Mouse (Mus musculus): ENCODE measurements around the gene Hinfp.
"Not testable (repeated sequence)": the region's sequence is repeated elsewhere in the genome, so short reads cannot be mapped to it uniquely, and the experiment has no call there.

Gene Hinfp

DNA sequence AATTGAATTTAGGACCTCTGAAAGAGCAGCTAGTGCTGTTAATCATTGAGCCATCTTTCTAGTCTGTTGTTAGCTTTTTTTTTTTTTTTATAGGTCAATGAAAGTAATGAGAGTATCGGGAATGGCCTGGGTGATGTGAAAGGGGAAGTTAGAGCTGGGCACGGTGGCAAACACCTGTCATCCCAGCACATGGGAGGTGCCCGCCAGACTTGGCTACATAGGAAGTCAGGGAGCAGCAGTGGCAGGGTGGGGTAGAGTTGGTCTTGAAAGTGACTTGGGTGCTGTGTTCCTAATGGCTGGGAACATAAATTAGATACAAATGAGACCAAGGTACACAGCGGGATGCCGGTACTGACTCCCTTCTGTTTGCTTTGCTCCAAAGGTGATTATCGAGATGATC, 25.3 kb upstream of the Hinfp start:
- DNase-seq, result peak; percentile 0

DNA sequence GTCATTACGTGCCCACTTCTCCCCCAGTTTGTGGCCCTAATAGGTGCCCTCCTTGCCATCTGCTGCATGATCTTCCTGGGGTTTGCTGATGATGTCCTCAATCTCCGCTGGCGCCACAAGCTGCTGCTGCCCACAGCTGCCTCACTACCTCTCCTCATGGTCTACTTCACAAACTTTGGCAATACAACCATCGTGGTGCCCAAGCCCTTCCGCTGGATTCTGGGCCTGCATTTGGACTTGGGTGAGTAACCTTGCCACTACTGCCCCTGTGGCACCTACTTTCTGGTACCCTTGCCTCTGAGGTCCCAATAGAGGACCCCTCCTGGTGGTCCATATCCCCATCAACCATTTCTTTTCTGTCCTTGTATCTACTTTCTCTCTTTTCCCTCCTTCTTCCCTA, 22.5 kb upstream of the Hinfp start:
- DNase-seq, result no peak

DNA sequence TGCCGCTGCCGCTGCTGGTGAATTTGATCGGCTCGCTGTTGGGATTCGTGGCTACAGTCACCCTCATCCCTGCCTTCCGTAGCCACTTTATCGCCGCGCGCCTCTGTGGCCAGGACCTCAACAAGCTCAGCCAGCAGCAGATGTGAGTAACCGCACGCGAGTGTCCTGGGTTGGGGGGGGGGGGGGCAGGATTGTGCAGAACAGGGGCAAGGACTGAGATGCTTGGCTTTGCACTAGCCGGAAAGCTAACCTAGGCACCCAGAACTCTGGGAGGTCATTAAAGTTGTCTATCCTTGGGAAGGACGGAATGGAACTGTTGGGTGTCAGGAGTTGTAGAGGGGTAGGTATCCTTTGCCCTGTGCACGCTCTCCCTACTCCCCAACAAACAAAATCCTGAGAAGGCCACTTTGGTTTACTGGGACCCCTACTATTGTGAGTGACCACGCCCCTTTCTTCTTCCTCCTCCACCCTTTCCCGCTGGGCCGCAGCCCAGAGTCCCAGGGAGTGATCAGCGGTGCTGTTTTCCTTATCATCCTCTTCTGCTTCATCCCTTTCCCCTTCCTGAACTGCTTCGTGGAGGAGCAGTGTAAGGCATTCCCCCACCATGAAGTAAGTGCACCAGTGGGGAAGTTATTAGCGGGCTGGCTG, 21.7 kb upstream of the Hinfp start:
- DNase-seq, result no peak

DNA sequence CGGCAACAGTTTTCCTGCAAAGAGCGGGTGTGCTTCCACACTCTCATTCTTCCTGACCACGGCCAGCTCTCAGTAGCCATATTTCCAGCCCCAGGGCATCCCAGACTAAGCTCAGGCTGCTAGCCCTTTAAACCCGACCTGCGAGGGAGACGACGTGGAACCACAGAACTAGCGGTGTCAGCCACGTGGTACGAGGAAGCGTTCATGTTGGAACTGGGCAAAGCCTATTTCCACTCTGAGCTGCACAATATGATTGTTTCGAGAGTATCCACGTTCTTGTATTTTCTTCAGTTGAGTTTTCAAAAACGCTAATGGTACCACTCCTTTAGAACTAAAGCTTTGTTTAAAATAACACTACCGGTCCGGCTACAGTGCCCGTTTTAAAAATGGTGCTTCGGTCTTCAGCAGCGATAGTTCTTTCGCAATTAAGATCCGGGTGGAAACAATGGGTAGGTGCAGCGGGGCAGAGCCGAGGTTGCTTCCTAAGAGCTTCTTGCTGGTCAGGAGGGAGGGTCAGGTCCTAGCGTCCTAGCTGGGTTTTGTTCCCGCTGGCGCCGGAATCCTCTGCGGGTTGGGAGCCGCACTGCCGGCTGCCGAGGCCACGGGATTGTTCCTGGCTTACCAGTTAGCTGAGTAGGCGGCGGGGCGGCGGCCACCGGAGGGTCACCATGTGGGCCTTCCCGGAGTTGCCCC, 21.0 kb upstream of the Hinfp start:
- DNase-seq, result peak; percentile 73

DNA sequence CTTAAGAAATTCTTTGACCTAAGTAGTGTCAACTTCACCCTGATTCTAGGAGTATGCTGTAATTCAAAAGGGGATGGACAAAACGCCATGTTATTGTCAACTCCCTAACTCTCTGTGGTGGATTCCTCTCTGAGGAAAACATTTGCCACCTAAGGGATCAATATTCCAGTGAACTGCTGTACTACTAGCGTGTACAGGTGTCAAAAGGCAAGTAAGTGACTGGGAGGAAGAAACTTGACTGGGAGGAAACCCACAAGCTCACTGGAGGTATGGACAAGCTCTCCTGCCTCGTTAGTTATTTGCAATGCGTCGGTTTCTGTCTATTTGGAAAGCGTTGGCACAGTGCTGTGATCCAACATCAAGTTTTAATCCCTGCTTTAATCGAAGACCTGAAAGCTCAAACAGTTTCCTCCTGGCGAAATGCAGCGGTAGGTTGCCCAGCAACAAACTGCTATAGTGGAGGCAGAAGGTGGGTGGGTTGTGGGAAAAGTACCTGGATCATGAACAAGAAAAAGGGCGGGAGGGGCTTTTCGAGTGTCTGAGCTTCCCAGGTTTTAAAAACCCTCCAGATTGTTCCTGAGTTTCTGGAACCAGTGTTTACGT, 20.4 kb upstream of the Hinfp start, which contains the start of gene Dpagt1:
Gene Dpagt1 (plus strand): TSS at position 252 of the 603 bp plus-strand sequence.
- no peak for DNase-seq

DNA sequence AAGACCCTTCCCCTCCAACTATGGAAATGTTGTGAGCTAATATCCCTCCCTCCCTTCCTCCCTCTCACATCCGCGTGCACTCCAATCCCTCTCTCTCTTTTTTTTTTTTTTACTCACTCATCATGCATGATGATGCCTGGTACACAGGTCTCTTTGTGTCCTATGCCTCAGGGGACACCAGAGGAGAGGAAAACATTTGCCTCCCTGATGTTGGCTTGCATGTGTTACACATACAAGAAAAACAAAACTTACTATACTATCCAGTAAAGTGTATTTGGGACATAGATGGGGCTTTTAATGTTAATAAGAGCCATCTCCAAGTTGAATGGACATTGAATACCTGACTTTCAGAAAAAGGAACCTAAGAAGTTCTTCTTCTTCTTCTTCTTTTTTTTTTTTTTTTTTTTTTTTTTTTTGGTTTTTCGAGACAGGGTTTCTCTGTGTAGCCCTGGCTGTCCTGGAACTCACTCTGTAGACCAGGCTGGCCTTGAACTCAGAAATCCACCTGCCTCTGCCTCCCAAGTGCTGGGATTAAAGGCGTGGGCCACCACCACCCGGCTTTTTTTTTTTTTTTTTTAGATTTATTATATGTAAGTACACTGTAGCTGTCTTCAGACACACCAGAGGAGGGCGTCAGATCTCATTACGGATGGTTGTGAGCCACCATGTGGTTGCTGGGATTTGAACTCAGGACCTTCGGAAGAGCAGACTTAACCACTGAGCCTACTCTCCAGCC, 19.7 kb upstream of the Hinfp start:
- not testable (repeated sequence) for DNase-seq

DNA sequence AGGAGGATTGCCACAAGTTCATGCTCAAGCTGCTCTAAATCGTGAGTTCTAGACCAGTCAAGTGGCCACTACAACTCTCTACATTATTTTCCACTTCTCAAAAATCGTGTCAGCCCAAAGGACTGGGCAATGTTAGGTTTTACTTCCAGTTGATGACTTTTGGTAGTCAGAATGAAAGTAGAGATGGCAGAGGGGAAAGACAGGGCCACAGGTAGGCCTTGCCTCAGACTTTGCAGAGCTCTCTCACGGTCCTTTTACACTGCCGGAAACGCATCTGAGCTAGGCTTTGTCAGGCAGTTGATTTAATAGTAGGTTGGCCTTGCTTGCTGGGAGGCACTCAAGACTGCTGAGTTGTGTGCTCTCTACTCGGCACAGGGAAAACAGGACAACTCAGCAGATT, 18.7 kb upstream of the Hinfp start:
- DNase-seq, result no peak

DNA sequence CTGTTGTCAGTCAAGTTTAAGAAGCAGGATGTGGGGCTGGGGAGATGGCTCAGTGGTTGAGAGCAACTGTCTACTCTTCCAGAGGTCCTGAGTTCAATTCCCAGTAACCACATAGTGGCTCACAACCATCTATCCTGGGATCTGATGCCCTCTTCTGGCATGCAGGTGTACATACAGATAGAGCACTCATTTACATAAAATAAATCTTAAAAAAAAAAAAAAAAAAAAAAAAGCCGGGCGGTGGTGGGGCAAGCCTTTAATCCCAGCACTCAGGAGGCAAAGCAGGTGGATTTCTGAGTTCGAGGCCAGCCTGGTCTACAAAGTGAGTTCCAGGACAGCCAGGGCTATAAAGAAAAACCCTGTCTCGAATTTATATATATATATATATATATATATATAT, 18.2 kb upstream of the Hinfp start:
- not testable (repeated sequence) for DNase-seq

DNA sequence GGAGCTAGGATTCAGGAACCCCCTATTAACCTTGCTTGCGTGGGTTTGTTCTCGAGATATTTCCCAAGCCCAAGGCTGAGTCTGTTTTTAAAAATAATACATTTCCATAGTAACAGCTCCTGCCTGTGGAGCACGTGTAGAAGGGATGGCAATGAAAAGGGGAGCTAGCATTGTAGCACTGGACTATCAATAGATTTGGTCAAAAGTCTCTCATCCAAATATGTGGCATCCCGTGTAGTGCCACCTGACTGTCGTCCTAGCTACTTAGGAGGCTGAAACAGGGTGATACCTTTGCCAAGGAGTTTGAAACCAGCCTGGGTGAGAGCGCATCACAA, 15.3 kb upstream of the Hinfp start:
- DNase-seq, result no peak

DNA sequence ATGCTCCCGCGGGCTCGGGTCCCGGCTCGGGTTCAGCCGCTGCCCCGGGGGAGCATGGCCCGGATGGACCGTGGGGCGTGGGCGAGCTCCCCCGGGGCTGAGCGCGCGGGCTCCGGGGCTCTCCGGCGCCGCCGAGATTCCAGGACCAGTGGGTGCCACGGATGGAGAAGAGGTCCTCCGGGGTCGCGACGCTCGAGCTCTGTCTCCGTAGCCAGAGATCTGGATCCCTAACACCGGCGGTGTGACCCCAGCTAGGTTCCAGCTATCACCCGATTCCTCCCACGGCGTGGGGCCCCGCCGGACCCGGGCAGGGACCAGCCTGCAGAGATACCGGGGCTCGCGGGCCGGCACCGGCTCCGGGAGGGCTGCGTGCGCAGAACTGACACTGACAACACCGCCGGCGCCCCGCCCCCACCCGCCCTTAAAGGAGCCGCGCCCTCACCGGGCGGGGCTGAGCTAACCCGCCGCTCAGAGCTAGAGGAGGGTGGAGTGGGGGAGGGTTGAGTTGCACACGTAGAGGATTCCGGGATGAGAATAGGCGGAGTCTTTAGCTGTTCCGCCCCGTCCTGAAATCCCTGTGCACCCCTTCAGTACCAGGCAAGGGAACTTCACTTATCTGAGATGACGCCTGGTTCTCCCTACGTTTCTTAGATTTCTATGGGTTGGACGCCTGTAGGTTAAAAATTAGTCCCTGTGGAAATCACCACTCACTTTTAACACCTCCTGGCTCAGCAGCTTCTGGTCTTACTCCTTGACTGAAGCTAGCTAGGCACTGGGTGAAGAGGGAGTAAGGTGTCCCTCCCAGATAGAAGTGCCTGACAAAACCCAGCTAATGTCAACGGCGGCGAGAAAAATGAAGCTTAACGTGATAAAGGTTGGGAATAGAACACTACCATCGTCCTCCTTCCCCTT, 14.7 kb upstream of the Hinfp start, which contains the start of gene C2cd2l:
Gene C2cd2l (minus strand): TSS at position 399 of the 912 bp plus-strand sequence.
- peak; percentile 91 for DNase-seq

DNA sequence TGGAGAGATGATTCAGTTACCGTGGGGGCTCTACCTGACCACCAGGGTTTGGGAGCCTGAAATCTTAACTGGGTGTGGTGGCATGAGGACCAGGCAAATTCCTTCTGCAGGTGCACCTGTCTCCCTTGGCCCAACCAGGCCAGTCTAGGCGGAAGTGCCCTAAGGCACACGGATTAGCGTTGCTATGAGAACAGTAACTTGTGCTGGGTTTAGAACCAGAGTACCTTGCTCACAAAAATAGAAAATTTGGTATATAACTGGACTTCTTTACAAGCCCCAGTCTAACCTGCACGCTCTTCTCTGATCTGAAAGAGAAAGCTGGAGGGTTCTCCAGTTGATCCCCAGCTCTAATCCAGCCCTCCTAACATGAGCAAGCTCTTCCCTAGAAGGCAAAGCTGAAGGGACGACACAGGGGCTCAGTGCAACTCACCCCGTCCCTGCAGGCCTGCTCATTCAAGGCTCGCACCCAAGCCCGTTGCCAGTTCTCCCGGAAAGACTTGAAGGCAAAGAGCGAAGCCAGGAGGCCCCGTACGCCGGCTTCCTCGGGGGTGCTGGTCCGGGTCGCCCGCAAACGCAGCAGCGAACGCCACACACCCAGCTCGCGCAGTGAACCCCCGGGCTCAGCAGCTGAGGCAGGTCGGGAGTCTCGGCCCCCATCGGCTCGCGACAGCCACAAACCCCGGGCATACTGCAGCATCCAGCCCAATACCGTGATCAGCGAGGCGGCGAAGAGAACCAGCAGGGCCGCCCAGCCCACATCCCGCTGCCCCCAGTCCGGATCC, 13.8 kb upstream of the Hinfp start:
- peak; percentile 38 for DNase-seq

DNA sequence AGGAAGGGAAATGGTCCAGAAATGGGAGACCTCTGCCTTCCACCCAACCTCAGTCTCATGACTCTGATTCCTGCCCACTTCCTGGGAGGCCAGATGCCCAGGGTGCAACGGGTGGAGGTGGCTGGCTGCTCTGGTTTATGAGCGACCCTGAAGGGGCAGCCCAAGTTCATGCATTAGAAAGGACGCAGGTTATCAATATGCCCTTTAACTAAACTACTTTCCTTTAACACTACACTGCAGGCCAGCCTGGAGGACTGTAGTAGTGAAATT, 13.3 kb upstream of the Hinfp start:
- no peak for DNase-seq

DNA sequence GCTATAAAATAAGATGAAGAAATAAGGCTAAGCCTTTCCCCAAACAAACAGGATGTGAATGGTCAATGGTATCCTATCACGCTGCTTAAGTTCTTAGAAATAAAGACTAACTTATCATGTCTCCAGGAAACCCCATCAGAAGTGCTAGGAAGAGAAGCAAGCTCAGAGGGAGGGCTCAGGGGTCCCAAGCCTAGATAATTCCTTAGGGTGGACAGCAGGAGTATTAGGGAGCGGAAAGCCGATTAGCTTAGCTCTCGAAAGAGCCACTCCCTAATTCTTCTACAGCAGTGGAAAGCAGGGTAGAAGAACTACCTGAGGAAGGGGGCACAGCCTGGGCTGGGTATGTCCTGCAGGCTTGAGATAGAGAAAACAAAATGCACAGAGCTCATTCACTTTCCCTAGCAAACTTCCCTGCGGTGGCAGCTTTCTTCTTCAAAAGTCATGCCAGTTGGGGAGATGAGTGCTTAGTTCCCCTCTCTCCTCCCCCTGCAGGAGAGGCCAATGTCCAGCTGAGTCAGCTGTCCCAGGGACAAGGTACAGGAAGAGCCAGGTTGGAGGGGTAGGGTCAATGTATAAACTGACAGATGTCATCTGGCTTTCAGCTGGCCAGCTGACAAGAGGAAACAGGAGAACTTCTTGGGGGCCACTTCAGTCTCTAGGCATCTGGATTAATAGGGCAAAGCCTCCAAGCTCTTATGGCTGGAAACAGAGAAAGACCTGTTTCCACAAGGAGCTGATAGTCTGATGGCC, 12.8 kb upstream of the Hinfp start:
- DNase-seq, result no peak

DNA sequence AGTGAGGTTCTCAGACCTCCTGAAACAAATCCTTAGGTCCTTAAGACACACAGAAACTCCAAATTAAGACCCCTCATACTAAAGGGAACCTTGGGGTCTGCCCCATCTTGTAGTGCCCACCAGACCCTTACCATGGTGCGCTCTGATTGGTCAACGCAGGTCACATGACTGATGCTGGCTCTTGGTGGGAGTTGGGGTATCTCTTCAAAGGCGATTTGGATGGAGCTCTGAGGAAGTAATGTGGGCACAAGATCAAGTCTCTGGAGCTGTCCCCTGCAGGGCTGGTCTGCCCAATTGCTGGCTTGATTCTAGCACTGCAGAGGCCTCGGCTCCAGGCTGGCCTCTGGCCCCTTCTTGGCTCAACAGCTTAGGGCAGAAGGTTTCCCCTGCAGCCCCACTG, 12.0 kb upstream of the Hinfp start:
- DNase-seq, result no peak

DNA sequence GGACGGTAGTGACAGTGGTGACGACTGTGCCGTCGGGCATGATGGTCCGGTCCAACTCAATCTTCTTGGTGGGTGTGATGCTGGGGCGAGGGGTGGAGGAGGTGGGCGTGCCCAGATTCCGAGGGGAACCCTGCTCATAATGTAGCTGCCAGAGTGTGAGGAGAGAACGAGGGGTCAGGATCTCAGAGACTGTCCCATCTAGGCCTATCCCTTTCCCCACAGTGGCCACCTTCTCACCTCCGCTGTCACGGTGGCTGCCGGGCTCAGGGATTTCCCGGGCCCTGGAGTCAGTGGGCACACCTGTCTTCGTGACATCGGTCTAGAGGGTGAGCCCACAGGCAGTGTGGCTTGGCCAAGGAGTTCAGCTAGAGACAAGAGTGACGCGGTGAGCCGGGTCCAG, 9.4 kb upstream of the Hinfp start:
- DNase-seq, result no peak

DNA sequence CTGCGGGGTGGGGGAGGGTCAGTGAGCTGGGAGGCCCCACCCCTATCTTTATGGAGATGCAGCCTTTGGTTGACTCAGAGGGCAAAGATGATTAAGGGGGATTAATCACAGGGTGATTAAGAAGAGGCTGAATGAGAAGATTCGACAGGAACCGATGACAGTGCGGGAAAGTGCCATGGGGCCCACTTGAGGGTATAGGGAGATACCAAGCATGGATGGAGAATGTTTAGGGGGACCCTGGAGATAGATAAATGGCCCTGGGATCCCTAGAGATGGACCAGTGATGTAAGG, 8.7 kb upstream of the Hinfp start:
- DNase-seq, result no peak

DNA sequence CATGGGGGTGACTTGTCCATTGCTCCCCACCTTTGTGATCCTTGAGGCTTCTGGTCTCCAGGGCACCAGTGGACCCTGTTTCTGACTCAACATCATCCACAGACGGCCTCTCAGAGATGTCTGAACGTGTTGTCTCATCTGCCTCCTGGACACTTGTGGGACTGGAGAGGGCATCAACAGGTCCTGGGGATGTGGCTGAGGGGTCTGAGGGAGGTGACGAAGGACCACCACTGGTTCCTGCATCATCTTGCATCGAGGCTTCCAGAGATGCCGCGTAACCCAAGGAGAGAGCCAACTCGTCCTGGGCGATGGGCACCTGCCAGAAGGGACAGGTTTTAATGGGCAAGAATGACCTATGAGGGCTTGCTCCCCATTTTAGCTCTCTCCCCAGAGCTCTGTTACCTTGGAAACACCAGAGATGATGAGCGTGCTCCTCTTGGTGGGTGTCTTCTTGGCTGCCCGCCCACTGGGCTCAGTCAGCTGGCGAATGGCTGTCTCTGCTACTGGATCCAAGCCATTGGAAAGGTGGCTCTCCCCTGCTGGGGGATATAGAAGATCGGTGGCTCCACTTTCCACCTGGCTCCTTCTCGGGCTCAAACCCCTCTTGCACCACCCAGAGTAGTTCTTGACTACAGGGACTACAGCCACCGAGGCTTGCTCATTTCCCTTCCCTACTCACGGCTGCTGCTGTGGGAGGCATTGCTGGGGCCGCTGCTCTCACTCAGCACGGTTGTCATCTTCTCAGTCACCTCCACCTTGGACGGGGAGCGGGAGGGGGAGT, 8.2 kb upstream of the Hinfp start:
- DNase-seq, result peak; percentile 87

DNA sequence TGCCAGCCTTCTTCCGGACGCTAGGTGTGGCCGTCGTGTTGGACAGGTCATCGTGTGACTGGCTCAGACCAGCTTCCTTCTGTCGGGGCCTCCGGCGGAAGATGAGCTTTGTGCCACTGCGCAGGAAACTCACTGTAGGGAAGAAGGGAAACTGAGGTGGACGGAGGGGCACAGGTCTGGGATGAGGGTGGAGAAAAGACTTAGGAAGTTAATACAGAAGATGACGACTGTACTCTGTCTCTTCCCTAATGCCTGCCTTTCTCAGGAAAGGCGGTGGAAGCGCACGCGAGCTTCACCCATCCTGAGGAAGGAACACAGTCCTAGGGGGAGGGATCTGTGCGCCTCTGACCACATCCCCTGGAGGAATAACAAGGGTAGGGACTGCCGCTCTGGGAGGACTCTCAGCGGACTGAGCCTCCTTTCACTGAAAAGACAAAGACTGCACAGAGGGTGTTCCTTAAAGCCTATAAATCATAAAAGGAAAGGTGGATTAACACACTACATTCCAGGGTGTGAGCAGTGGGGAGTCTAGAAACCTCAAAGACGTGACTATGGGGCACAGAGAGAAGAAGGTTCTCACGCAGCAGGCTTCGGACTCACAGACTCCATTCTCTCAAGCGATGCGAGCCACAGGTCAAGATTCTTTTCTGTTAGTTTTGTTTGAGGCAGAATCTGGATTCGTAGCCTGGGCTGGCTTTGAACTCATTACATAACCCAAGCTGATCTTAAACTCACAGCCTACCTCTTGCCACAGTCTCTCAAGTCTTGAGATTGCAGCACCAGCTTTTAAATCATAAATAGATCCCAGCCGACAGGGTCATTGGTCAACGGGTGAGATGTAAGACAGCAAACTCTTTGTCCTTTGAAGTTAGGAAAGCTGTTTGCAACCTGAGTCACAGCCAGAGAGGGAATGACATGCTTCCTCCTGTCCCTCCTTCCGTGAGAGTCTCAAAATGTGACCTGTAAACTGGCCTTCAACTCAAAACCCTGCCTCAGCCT, 6.0 kb upstream of the Hinfp start:
- no peak for DNase-seq

DNA sequence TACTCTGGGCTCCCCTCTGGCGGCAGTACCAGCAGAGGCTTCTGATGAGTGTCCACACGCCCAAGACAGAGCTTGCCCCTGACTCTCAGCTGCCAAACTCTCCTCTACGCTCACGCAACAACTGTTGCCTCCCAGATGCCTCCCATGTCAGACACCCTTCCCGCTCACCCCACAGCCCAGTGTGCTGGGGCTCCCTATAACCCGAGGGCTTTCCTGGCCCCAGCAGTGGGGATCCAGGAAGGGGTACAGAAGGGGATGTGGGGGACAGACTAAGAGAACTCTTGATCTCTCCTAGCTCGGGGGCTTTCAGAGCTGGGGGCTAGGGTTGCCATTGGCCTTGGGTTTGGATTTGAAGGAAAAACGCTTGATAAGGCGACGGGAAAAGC, 5.3 kb upstream of the Hinfp start:
- no peak for DNase-seq
